Mouse (Mus musculus): ENCODE measurements around the gene Cdk14. TPM values are rescaled to one million over a fixed set of nuclear protein-coding genes. Genes with fewer than 3 reads are reported as not detected.

Gene Cdk14
- polyA plus RNA-seq, 1 experiment from 2014 or later = 21.8 TPM

GRCm38 (mm10) chr5:5115546-5115945 lies 304.6 kb downstream of the Cdk14 start:
- H3K4me1 ChIP-seq (ENCODE audit: control insufficient read depth in 2 of 2, insufficient read depth in 2 of 2, low read length in 2 of 2) = peaks cover 4 to 22% of the 10 kb centered on the region in 2 experiments; a peak in 3 of 4 replicates
- H3K9me3 ChIP-seq (ENCODE audit: control insufficient read depth, low read length) = no peaks in the 10 kb centered on the region
- no peak overlapping the region for H3K9ac ChIP-seq (ENCODE audit: low read length)
- WGBS = 90% methylated on average over 1 of the region's 1 CpGs
- no peaks in the 10 kb centered on the region for H3K36me3 ChIP-seq (ENCODE audit: control insufficient read depth, insufficient read depth, low read length)
- no peaks in the 10 kb centered on the region for H3K27me3 ChIP-seq (ENCODE audit: control insufficient read depth, insufficient read depth, low read length)
- no peak overlapping the region for H3K4me3 ChIP-seq (ENCODE audit: control insufficient read depth in 1 of 2, insufficient read depth in 1 of 2, low read depth in 1 of 2, low read length in 2 of 2)
- ATAC-seq (ENCODE audit: insufficient number of reproducible peaks, insufficient read depth, low FRiP score, low read depth) = no peak
- no peak overlapping the region for H3K27ac ChIP-seq (replicated peaks in 1 of 2; ENCODE audit: control insufficient read depth in 1 of 2, insufficient read depth in 1 of 2, low read depth in 2 of 2, low read length in 2 of 2)
- H3K4me2 ChIP-seq (ENCODE audit: low read length) = no peak overlapping the region

- H3K4me2 ChIP-seq (ENCODE audit: low read length) = peak overlapping the region; percentile 25
- no peak overlapping the region for H3K9ac ChIP-seq (ENCODE audit: low read length)
- H3K27ac ChIP-seq (replicated peaks in 1 of 2; ENCODE audit: control insufficient read depth in 1 of 2, insufficient read depth in 1 of 2, low read depth in 2 of 2, low read length in 2 of 2) = peak overlapping the region in 1 of 2 experiments; percentile 73; a peak in 3 of 4 replicates
- no peaks in the 10 kb centered on the region for H3K36me3 ChIP-seq (ENCODE audit: control insufficient read depth, insufficient read depth, low read length)
- no peak overlapping the region for H3K4me3 ChIP-seq (ENCODE audit: control insufficient read depth in 1 of 2, insufficient read depth in 1 of 2, low read depth in 1 of 2, low read length in 2 of 2)
- 15% methylated on average over 3 of the region's 3 CpGs for WGBS
- H3K4me1 ChIP-seq (ENCODE audit: control insufficient read depth in 2 of 2, insufficient read depth in 2 of 2, low read length in 2 of 2) = peaks cover 8 to 39% of the 10 kb centered on the region in 2 experiments
- H3K27me3 ChIP-seq (ENCODE audit: control insufficient read depth, insufficient read depth, low read length) = no peaks in the 10 kb centered on the region
- ATAC-seq (ENCODE audit: insufficient number of reproducible peaks, insufficient read depth, low FRiP score, low read depth) = no peak
- no peaks in the 10 kb centered on the region for H3K9me3 ChIP-seq (ENCODE audit: control insufficient read depth, low read length)
These were observed 310.5 kb downstream of the Cdk14 start for GRCm38 (mm10) chr5:5109621-5110020.

DNA sequence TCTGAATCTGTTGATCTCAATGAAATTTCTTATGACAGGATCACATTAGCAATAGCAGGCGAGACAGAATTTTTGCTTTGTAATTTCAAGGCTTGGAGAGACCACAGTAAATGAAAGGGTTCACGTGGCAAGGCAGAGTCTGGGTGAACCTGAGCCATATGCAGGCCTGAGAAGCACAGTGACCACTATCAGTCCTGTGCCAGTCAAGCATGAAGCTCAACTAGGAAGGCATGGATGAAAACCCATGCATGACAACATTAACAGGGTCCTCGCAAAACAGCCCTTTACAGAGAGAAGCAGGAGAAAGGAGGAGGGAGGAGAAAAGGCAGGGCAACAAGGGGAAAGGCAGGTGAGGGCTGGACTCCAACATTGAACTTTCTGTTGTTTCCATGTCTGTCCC lies 311.1 kb downstream of the Cdk14 start:
- Histone ChIP-seq H3K9me3 (ENCODE audit: control insufficient read depth, low read length) (no peaks in the 10 kb centered on the region), H3K27me3 (ENCODE audit: control insufficient read depth, insufficient read depth, low read length) (no peaks in the 10 kb centered on the region), H3K4me1 (ENCODE audit: control insufficient read depth in 2 of 2, insufficient read depth in 2 of 2, low read length in 2 of 2) (peaks cover 10 to 39% of the 10 kb centered on the region in 2 experiments), H3K36me3 (ENCODE audit: control insufficient read depth, insufficient read depth, low read length) (no peaks in the 10 kb centered on the region), H3K9ac (ENCODE audit: low read length) (no peak overlapping the region), H3K27ac (replicated peaks in 1 of 2; ENCODE audit: control insufficient read depth in 1 of 2, insufficient read depth in 1 of 2, low read depth in 2 of 2, low read length in 2 of 2) (peak overlapping the region; percentile 64 to 73; a peak in 3 of 4 replicates), H3K4me3 (ENCODE audit: control insufficient read depth in 1 of 2, insufficient read depth in 1 of 2, low read depth in 1 of 2, low read length in 2 of 2) (no peak overlapping the region), H3K4me2 (ENCODE audit: low read length) (no peak overlapping the region)
- ATAC-seq (ENCODE audit: insufficient number of reproducible peaks, insufficient read depth, low FRiP score, low read depth) = no peak
- WGBS = 89% methylated on average over 3 of the region's 3 CpGs

DNA sequence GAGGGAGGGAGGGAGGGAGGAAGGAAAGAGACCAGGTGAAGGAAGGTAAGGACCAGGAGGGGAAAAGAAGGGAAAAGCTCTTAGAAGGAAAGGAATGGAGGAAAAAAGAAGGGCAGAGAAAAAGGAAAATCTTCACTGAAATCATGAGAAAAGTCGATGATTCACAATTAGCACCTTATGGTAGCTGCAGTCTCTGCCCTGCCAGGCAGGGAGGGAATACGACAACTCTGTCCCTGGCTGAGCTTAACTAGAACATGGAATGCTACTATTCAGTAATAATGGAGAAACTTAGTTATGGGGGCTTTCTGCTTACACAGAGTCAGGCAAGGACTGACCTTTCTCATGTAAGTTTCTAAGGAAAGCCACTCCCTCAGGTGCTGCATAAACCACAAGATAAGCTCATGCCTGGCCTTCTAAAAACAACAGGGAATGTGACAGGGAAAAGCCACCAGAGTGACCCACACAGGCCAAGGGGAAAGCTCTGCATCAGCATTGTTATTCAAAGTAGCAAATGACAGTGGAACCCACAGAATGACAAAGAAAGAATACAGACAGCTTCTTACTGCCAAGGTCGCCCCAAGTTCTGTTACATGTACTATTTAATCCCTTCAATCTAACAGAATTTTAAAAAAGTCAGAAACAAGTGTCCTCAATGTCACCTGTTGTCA lies 323.7 kb downstream of the Cdk14 start:
- Histone ChIP-seq H3K9me3 (ENCODE audit: control insufficient read depth, low read length) (no peaks in the 10 kb centered on the region), H3K36me3 (ENCODE audit: control insufficient read depth, insufficient read depth, low read length) (no peaks in the 10 kb centered on the region), H3K4me3 (ENCODE audit: control insufficient read depth in 1 of 2, insufficient read depth in 1 of 2, low read depth in 1 of 2, low read length in 2 of 2) (no peak overlapping the region), H3K9ac (ENCODE audit: low read length) (no peak overlapping the region; the same call in 1 of the 2 replicates), H3K27me3 (ENCODE audit: control insufficient read depth, insufficient read depth, low read length) (no peaks in the 10 kb centered on the region), H3K4me2 (ENCODE audit: low read length) (no peak overlapping the region), H3K27ac (replicated peaks in 1 of 2; ENCODE audit: control insufficient read depth in 1 of 2, insufficient read depth in 1 of 2, low read depth in 2 of 2, low read length in 2 of 2) (no peak overlapping the region), H3K4me1 (ENCODE audit: control insufficient read depth in 2 of 2, insufficient read depth in 2 of 2, low read length in 2 of 2) (peaks cover 0 to 7% of the 10 kb centered on the region in 2 experiments; a peak in 1 of 4 replicates)
- no peak for ATAC-seq (ENCODE audit: insufficient number of reproducible peaks, insufficient read depth, low FRiP score, low read depth)
- 60% methylated on average over 3 of the region's 3 CpGs for WGBS

GRCm38 (mm10) chr5:5092736-5093135 lies 327.4 kb downstream of the Cdk14 start:
- Histone ChIP-seq H3K27me3 (ENCODE audit: control insufficient read depth, insufficient read depth, low read length) (no peaks in the 10 kb centered on the region), H3K36me3 (ENCODE audit: control insufficient read depth, insufficient read depth, low read length) (no peaks in the 10 kb centered on the region), H3K4me3 (ENCODE audit: control insufficient read depth in 1 of 2, insufficient read depth in 1 of 2, low read depth in 1 of 2, low read length in 2 of 2) (no peak overlapping the region), H3K27ac (replicated peaks in 1 of 2; ENCODE audit: control insufficient read depth in 1 of 2, insufficient read depth in 1 of 2, low read depth in 2 of 2, low read length in 2 of 2) (no peak overlapping the region), H3K4me1 (ENCODE audit: control insufficient read depth in 2 of 2, insufficient read depth in 2 of 2, low read length in 2 of 2) (peaks cover 0 to 7% of the 10 kb centered on the region in 2 experiments; a peak in 1 of 4 replicates), H3K9ac (ENCODE audit: low read length) (no peak overlapping the region), H3K4me2 (ENCODE audit: low read length) (no peak overlapping the region), H3K9me3 (ENCODE audit: control insufficient read depth, low read length) (no peaks in the 10 kb centered on the region)
- WGBS = 93% methylated on average over 7 of the region's 7 CpGs
- ATAC-seq (ENCODE audit: insufficient number of reproducible peaks, insufficient read depth, low FRiP score, low read depth) = no peak

GRCm38 (mm10) chr5:5071526-5071925 lies 348.6 kb downstream of the Cdk14 start:
- Histone ChIP-seq H3K36me3 (ENCODE audit: control insufficient read depth, insufficient read depth, low read length) (no peaks in the 10 kb centered on the region), H3K4me1 (ENCODE audit: control insufficient read depth in 2 of 2, insufficient read depth in 2 of 2, low read length in 2 of 2) (peaks cover 2 to 8% of the 10 kb centered on the region in 2 experiments; a peak in 2 of 4 replicates), H3K9me3 (ENCODE audit: control insufficient read depth, low read length) (no peaks in the 10 kb centered on the region), H3K27ac (replicated peaks in 1 of 2; ENCODE audit: control insufficient read depth in 1 of 2, insufficient read depth in 1 of 2, low read depth in 2 of 2, low read length in 2 of 2) (no peak overlapping the region), H3K27me3 (ENCODE audit: control insufficient read depth, insufficient read depth, low read length) (no peaks in the 10 kb centered on the region), H3K4me2 (ENCODE audit: low read length) (no peak overlapping the region), H3K9ac (ENCODE audit: low read length) (no peak overlapping the region), H3K4me3 (ENCODE audit: control insufficient read depth in 1 of 2, insufficient read depth in 1 of 2, low read depth in 1 of 2, low read length in 2 of 2) (no peak overlapping the region)
- no peak for ATAC-seq (ENCODE audit: insufficient number of reproducible peaks, insufficient read depth, low FRiP score, low read depth)
- WGBS = 39% methylated on average over 1 of the region's 1 CpGs

- no peak for ATAC-seq (ENCODE audit: insufficient number of reproducible peaks, insufficient read depth, low FRiP score, low read depth)
- Histone ChIP-seq H3K4me3 (ENCODE audit: control insufficient read depth in 1 of 2, insufficient read depth in 1 of 2, low read depth in 1 of 2, low read length in 2 of 2) (no peak overlapping the region), H3K9ac (ENCODE audit: low read length) (no peak overlapping the region), H3K27me3 (ENCODE audit: control insufficient read depth, insufficient read depth, low read length) (no peaks in the 10 kb centered on the region), H3K4me2 (ENCODE audit: low read length) (no peak overlapping the region), H3K36me3 (ENCODE audit: control insufficient read depth, insufficient read depth, low read length) (no peaks in the 10 kb centered on the region), H3K9me3 (ENCODE audit: control insufficient read depth, low read length) (no peaks in the 10 kb centered on the region), H3K27ac (replicated peaks in 1 of 2; ENCODE audit: control insufficient read depth in 1 of 2, insufficient read depth in 1 of 2, low read depth in 2 of 2, low read length in 2 of 2) (no peak overlapping the region), H3K4me1 (ENCODE audit: control insufficient read depth in 2 of 2, insufficient read depth in 2 of 2, low read length in 2 of 2) (no peaks in the 10 kb centered on the region)
- 95% methylated on average over 3 of the region's 3 CpGs for whole genome bisulfite sequencing
These were observed 355.4 kb downstream of the Cdk14 start for GRCm38 (mm10) chr5:5064686-5065085.

Measured in heart, embryonic 14.5 days (tissue).